In the genomic region with DNA sequence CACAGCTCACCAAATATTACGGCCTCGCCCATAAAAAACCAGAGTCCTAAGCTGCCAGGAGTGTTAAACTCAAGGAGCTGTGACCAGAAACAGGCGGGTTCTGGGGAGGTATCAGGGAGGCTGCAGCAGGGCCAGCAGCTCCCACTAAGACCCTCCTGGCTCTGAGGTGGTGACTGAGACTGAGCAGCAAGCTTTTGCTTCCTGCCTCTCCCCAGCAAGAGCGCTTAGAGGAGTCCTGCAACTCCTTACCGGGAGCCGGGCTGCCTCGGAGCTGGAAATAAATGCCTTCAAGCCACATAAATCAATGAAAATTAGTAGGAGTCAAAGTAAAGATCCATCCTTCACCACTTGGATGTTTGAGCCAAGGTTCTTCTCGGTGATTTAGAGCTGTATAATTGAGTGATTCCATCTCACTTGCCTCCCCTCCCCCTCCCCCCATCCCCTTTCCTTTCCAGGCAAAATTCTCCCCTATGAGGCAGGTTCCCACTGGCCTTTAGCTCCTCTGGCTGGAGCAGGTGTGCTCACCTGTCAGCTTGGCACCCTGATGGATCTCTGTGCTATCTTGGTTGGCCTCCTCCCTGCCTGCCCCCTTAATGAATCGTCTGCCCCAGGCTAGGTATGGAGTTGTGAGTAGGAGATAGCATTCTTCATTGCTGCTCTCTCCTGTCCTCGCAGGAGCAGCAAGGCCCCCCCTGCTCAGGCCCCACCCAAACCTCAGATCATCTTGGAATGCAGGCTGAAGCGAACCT, we compare ENCODE assay signal across 17 mouse cellular contexts. TPM values are rescaled to one million over a fixed set of nuclear protein-coding genes. Genes with fewer than 3 reads are reported as not detected.
DNase-seq lines count a peak whose midpoint lies in the region; ATAC-seq and TF ChIP-seq lines count a peak whose summit lies in the region.
"Had no signal": no experiment of that assay in that cellular context is flagged by ENCODE, and none has a peak within 500 bp of the region (broad histone marks: within the 10 kb centered on the region; RNA-seq: fewer than 3 reads in every experiment).

No protein-coding gene starts in this region.

- 15% methylated on average over 11 of the region's 11 CpGs for WGBS in kidney, postnatal 0 days
- 21% methylated on average over 11 of the region's 11 CpGs for WGBS in intestine, embryonic 15.5 days
- 31% methylated on average over 11 of the region's 11 CpGs for WGBS in neural tube, embryonic 15.5 days
- 48% methylated on average over 11 of the region's 11 CpGs for whole genome bisulfite sequencing in cerebellum, adult 2 months

- TF ChIP-seq CTCF in kidney, postnatal 0 days (IDR thresholded peaks at IDR 0.05; ENCODE audit: low read depth): no peak
- no peak for TF ChIP-seq CTCF in cerebellum, adult 2 months (IDR thresholded peaks at IDR 0.05; ENCODE audit: borderline replicate concordance, insufficient read depth, low read depth, low read length)

- H3K36me3 ChIP-seq in kidney, postnatal 0 days (ENCODE audit: insufficient read depth, low read length): no peaks in the 10 kb centered on the region
- H3K36me3 ChIP-seq in intestine, embryonic 15.5 days: no peaks in the 10 kb centered on the region
- no peaks in the 10 kb centered on the region for H3K36me3 ChIP-seq in neural tube, embryonic 15.5 days
- H3K36me3 ChIP-seq: embryonic facial prominence, embryonic 13.5 days; forebrain, embryonic 12.5 days; liver, embryonic 15.5 days had no signal

- ATAC-seq in kidney, postnatal 0 days (replicated peaks; ENCODE audit: low FRiP score, low read depth): peak; percentile 85
- peak; percentile 83 for ATAC-seq in intestine, embryonic 15.5 days
- no peak for ATAC-seq in neural tube, embryonic 15.5 days (ENCODE audit: low FRiP score)
- ATAC-seq: CD4-positive, CD25-positive, alpha-beta regulatory T cell, adult 4 months had no signal

- H3K27ac ChIP-seq in kidney, postnatal 0 days: peak overlapping the region; percentile 42; the same call in 1 of the 2 replicates
- H3K27ac ChIP-seq in intestine, embryonic 15.5 days: peak overlapping the region; percentile 27
- H3K27ac ChIP-seq in neural tube, embryonic 15.5 days (replicated peaks): peak overlapping the region; percentile 56
- no peak overlapping the region for H3K27ac ChIP-seq in cerebellum, adult 2 months (ENCODE audit: insufficient read depth, low read length)
- H3K27ac ChIP-seq: embryonic facial prominence, embryonic 13.5 days; forebrain, embryonic 12.5 days; gastrocnemius, adult 2 months; liver, embryonic 15.5 days had no signal

- no peak overlapping the region for H3K4me3 ChIP-seq in kidney, postnatal 0 days (replicated peaks; ENCODE audit: low read depth, low read length)
- no peak overlapping the region for H3K4me3 ChIP-seq in intestine, embryonic 15.5 days (replicated peaks)
- no peak overlapping the region for H3K4me3 ChIP-seq in neural tube, embryonic 15.5 days (replicated peaks)
- no peak overlapping the region for H3K4me3 ChIP-seq in cerebellum, adult 2 months (replicated peaks; ENCODE audit: insufficient read depth, low read depth, low read length)
- H3K4me3 ChIP-seq: embryonic facial prominence, embryonic 13.5 days; forebrain, embryonic 12.5 days; gastrocnemius, adult 2 months; liver, embryonic 15.5 days; megakaryocyte, embryonic 14.5 days; myocyte had no signal

- H3K4me1 ChIP-seq in kidney, postnatal 0 days (replicated peaks; ENCODE audit: insufficient read depth, low read length): peaks cover 16% of the 10 kb centered on the region; the same call in 1 of the 2 replicates
- H3K4me1 ChIP-seq in intestine, embryonic 15.5 days (replicated peaks): peaks cover 9% of the 10 kb centered on the region
- peaks cover 15% of the 10 kb centered on the region for H3K4me1 ChIP-seq in neural tube, embryonic 15.5 days
- H3K4me1 ChIP-seq in cerebellum, adult 2 months (ENCODE audit: control insufficient read depth, insufficient read depth, low read length): no peaks in the 10 kb centered on the region; the same call in 1 of the 2 replicates
- H3K4me1 ChIP-seq: forebrain, embryonic 12.5 days; liver, embryonic 15.5 days; megakaryocyte, embryonic 14.5 days had no signal

- peak; percentile 92 for DNase-seq in kidney, postnatal 0 days (ENCODE audit: low spot score)
- no peak for DNase-seq in kidney, postnatal 25 days
- peak; percentile 60 for DNase-seq in embryo, embryonic 10 days (ENCODE audit: low spot score)
- no peak for DNase-seq in cerebellum, adult 2 months
- no peak for DNase-seq in cerebellum, adult 9-10 months
- DNase-seq: cerebellum, adult 9-11 months; gastrocnemius, adult 2 months; kidney, adult 2 months; thymus, postnatal 36 days had no signal

- no peaks in the 10 kb centered on the region for H3K9me3 ChIP-seq in kidney, postnatal 0 days (replicated peaks; ENCODE audit: low read length)
- no peaks in the 10 kb centered on the region for H3K9me3 ChIP-seq in intestine, embryonic 15.5 days
- H3K9me3 ChIP-seq in neural tube, embryonic 15.5 days (replicated peaks): no peaks in the 10 kb centered on the region
- H3K9me3 ChIP-seq: embryonic facial prominence, embryonic 13.5 days; forebrain, embryonic 12.5 days; liver, embryonic 15.5 days had no signal

- no peak for TF ChIP-seq POLR2A in cerebellum, adult 2 months (IDR thresholded peaks at IDR 0.05; ENCODE audit: borderline replicate concordance, insufficient read depth, low read length)

- H3K4me2 ChIP-seq in kidney, postnatal 0 days (ENCODE audit: low read length): peak overlapping the region; percentile 2; the same call in 1 of the 2 replicates
- H3K4me2 ChIP-seq in intestine, embryonic 15.5 days (replicated peaks): peak overlapping the region; percentile 5; the same call in 1 of the 2 replicates
- H3K4me2 ChIP-seq in neural tube, embryonic 15.5 days: no peak overlapping the region
- H3K4me2 ChIP-seq: embryonic facial prominence, embryonic 13.5 days; forebrain, embryonic 12.5 days; liver, embryonic 15.5 days had no signal

- no peak overlapping the region for H3K9ac ChIP-seq in kidney, postnatal 0 days (ENCODE audit: low read depth, low read length)
- H3K9ac ChIP-seq in intestine, embryonic 15.5 days: no peak overlapping the region
- no peak overlapping the region for H3K9ac ChIP-seq in neural tube, embryonic 15.5 days (replicated peaks)
- H3K9ac ChIP-seq: embryonic facial prominence, embryonic 13.5 days; forebrain, embryonic 12.5 days; liver, embryonic 15.5 days had no signal

- no peaks in the 10 kb centered on the region for H3K27me3 ChIP-seq in kidney, postnatal 0 days (ENCODE audit: insufficient read depth, low read length)
- H3K27me3 ChIP-seq in intestine, embryonic 15.5 days (replicated peaks): no peaks in the 10 kb centered on the region
- H3K27me3 ChIP-seq in neural tube, embryonic 15.5 days (replicated peaks): no peaks in the 10 kb centered on the region
- H3K27me3 ChIP-seq in cerebellum, adult 2 months (ENCODE audit: control insufficient read depth, insufficient read depth, low read length): no peaks in the 10 kb centered on the region

RNA-seq across cellular contexts. Expression of a gene that starts 42.7 kb away (rescaled TPM):
- 7.6 and 8.7 TPM in 2 replicates for polyA plus RNA-seq in kidney, postnatal 0 days (2015; fragmentation: Nextera tagmentation; extraction: Ambion mirVana)
- polyA plus RNA-seq in intestine, embryonic 15.5 days (2015; fragmentation: Nextera tagmentation; extraction: Ambion mirVana): 0.94 and 1.0 TPM in 2 replicates
- polyA plus RNA-seq in neural tube, embryonic 15.5 days (2015; fragmentation: Nextera tagmentation; extraction: Ambion mirVana): 7.9 and 24.2 TPM in 2 replicates
- 0.98 and 1.5 TPM in 2 replicates for polyA plus RNA-seq in cerebellum, adult 2 months (2012; rRNA removed)

RNA-seq across cellular contexts. Expression of a gene that starts 56.1 kb away (rescaled TPM):
- 0.13 and 0.37 TPM in 2 replicates for polyA plus RNA-seq in kidney, postnatal 0 days (2015; fragmentation: Nextera tagmentation; extraction: Ambion mirVana)
- 0.30 TPM in 1 of 2 replicates, not detected in the other for polyA plus RNA-seq in intestine, embryonic 15.5 days (2015; fragmentation: Nextera tagmentation; extraction: Ambion mirVana)
- 0.38 and 0.65 TPM in 2 replicates for polyA plus RNA-seq in neural tube, embryonic 15.5 days (2015; fragmentation: Nextera tagmentation; extraction: Ambion mirVana)
- polyA plus RNA-seq in cerebellum, adult 2 months (2012; rRNA removed): 0.06 TPM in 1 of 2 replicates, not detected in the other
- polyA plus RNA-seq: CD4-positive, CD25-positive, alpha-beta regulatory T cell, adult 4 months; embryonic facial prominence, embryonic 13.5 days; forebrain, embryonic 12.5 days; kidney, adult 2 months; liver, embryonic 15.5 days; myocyte had no signal

Comparison
In these comparisons a context has a peak if more than half of its experiments do, and no peak if none do; other contexts are left out.
1. DNase-seq: peak in kidney, postnatal 0 days (single experiment) and embryo, embryonic 10 days (single experiment); none in kidney, postnatal 25 days (0 of 2), cerebellum, adult 2 months (0 of 2) and cerebellum, adult 9-10 months (single experiment).